Mouse (Mus musculus): ENCODE measurements around the gene Banp.

Gene Banp

DNA sequence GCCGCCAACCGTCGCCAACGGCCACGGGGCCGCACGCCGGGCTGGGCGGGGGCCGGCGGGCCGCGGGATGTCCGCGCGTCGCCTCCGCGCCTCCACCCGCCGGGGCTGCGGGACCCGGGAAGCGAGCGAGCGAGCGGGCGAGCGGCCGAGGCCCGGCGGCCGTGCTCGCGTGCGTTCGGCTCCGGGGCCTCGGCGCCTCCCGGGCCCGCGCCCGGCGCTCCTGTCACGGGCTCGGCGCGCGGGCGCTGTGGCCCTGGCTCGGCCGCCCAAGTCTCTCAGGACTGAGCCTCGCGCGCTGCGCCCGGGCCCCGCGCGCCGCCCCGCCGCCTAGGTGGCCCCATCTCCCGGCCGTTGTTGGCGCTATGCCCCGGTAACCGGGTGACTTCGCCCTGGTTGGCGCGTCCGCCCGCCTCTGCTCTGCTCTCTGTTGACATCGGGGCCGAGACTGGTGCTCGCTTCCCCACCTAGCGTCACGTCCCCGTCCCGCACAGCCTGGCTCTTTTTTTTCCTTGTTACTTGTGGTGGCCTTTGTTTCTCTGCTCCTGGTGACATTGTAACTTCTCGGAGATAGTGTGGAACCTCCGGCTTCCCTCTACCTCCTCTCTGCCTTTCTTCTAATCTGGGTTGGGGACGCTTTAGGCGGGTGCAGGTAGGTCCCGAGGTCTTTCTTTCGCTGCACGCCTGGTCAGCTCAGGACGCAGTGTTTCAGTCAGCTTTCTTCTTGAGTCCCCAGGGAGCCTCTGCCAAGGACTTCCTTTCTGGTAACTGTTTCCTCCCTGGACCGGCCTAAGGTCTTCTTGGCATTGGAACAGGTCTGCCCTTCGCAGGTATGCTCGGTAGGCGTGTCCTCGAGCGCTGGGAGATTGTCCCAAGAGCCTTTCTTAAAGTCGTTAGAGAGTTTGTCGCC is 1.5 kb downstream of the Banp start:
- peak; percentile 82 for DNase-seq (ENCODE audit: low read depth, low spot score)

DNA sequence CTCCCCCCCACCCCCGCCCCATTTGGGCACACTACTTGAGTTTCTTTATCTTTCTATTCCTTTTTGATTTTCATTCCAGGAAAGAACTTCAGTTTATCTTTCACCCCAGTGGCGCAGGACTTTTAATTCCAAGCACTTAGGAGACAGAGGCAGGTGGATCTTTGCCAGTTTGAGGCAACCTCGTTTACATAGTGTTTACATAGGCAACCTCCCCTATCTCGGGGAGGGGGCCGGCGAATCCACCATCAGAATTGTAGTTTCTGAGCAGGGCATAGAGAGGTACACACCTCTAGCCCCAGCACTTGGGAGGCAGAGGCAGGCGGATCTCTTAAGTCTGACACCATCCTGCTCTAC is 2.1 kb downstream of the Banp start:
- no peak for DNase-seq (ENCODE audit: low read depth, low spot score)

DNA sequence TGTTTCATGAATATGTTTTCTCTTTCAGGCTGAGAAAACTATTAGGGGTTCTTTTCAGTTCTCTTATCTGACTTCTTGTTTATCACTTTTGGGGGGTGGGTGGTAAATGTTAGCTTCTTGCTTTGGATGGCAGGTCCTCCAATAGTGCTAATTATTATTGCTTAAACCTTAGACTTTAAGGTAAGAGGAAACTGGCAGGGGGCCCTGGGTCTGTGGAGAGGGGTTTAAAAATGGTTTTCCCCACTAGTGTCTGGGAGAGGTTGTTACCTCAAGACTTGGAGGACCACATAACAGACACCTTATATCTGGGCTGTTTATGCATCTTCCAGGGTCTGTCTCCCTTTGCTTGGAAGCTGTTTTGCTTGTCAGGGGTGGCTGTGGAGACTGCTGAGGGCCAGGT is 2.6 kb downstream of the Banp start:
- DNase-seq (ENCODE audit: low read depth, low spot score): no peak

DNA sequence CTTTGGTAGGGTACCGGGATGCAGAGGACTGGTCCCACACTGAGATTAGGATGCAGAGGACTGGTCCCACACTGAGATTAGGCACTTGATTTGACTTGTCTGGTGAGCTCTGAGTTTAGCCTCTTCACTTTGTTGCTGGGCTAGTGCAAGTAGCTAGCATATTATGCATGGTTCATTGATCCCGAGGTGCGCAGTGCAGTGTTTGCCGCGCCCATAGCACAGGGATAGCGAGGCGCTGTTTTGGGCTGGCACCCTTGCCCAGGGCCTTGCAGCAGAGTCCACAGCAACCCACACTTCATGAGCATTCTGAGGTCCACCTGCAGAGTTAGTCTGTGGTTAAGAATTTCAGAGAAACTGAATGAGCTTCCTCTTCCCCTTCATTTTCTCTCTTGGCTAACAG is 3.2 kb downstream of the Banp start:
- no peak for DNase-seq (ENCODE audit: low read depth, low spot score)

DNA sequence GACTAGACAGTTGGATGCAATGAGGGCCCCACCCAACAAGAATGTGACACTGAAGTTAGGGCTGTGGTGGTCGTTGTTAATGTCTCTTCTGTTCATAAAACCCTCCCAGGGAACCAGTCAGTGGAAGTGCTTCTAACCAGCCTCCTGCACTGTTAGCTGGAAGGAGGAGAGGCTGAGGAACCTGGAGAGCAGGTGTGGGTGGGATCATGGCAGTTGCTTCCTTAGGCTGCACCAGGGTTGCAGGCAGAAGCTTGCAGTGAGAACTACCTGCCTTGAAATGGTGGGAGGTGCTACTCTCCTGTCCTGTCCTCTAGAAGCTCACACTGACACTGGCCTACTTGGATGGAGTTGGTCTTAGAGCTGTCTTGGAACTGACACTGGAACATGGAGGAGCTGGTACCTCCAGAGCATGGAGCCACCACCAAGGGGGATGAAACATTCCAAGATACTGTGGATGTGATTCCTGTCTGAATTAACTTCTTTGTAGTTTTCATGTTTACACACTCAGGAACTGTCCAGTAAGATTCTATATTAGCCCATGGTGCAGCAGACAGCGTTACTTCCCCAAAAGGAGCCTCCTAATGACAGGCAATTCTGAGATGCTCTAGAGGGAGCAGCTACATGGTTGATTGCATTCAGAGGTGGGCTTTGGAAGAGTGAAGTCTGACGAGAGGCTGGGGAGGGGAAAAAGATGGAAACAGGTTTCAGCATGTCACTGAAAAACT is 4.4 kb downstream of the Banp start:
- no peak for DNase-seq (ENCODE audit: low read depth, low spot score)

DNA sequence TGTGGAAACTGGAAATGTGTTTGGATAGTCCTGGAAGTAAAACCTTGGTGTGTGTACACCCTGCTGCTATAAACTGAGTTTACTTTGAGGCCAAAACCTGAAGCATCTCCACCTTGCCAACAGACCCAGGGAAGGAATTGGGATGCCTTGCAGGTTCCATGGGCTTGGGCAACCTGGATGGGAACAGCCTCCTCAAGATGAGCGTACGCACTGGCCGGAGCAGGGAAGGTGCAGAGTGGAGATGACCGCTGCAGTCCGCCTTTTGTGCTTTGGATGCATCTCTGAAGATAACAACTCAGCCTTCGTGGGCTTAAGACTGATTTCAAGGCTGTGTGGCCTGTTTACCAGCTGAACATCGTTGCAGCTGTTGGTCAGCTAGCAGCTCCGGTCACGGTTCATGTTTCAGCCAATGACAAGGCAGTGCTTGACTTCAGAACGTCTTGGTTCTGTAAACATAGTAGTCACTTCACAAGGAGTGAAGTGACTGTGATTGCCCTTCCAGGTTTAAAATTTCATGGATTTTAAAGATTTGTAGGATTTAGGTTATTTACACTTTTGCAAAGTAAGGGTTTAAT is 5.5 kb downstream of the Banp start:
- DNase-seq (ENCODE audit: low read depth, low spot score): no peak

DNA sequence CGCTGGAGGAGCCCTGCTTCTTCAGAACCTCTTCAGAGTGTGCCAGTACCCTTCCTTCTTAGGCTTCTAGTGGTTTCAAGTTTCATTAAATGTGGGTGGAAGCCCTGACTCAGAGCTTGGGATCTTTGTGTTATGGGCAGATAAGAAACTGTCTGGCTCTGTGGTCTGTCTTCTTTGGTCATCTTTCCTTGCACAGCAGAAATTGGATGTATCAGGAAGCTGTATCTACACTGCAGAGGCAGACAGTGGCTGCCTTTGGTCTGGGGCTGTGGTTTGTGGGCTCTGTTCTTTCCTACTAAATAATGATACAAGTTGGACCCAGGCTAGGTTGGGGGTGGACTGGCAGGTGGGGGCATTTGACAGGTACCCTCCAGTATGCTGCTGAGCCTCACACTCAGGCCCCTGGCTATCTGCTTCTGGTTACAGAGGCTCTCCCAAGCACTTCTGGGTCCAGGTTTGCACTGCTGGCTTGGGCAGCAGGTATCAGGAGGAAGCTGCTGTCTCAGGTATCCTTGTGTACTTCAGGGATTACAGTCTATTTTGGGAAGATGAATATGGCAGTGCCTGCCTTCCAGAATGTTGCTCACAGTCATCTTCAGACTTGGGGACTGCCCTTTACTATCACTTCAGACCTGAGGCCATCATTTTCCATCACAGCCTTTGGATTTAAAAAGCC is 6.4 kb downstream of the Banp start:
- DNase-seq (ENCODE audit: low read depth, low spot score): no peak

DNA sequence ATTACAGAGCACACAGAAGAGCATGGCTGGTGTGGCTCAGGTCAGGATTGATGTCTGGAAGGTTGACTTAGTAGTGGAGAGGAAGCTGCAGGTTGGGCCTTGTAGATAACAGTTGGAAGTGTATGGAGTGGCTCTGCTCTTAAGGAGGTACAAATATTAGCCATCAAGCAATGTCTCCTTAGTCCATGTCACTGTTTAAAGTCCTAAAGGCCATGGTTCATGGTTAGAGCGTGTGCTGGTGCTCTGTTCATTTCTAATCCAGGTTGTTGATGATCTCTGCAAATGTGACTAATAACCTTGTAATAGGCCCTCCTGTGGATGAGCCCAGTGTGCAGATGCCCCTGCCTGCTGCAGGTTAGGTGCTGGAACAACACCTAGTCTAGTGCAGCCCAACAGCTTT is 8.8 kb downstream of the Banp start:
- no peak for DNase-seq (ENCODE audit: low read depth, low spot score)

DNA sequence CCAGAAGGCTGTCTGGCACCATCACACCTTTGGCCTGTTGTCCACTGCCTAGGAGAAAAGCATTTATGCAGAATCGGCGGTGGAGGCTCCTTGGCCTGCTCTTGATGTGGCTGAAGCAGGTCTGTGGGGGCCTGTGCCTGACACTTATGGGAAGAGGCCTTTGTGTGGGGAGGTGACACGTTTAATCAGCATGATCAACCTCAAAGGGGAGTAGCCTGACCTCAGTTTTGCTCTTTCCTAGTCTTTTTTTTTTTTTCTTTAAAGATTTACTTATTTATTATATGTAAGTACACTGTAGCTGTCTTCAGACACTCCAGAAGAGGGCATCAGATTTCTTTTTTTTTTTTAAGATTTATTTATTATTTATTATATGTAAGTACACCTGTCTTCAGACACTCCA is 13.3 kb downstream of the Banp start:
- no peak for DNase-seq (ENCODE audit: low read depth, low spot score)

DNA sequence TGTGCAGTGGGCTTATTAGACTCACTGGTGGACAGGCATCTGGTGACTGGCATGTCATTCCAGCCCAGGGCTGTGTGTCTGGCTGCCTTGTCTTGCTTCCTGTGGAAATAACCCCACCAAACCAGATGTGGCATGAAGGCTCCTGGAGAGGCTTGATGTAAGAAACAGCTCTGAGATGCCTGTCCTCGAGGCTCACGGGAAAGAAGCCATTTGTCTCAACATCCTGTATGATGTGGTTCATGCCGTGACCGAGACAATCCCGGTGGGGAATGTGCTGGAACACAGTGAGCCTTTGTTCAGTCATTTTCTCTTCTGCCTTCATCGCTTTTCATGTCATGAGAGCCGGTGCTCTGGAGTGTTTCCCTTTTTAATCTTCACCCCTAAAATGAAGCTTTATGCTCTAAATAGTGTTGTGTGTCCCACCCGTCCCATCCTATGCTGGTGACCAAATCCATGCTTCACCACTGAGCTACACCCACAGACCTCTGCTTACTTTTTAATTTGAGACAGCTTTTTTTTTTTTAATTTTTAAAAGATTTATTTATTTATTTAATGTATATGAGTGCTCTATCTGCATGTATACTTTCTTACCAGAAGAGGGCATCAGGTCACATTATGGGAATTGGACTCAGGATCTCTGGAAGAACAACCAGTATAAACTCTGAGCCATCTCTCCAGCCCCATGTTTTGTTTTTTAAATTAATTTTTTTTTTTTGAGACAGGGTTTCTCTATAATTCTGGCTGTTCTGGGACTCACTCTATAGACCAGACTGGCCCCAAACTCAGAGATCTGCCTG is 15.4 kb downstream of the Banp start:
- no peak for DNase-seq (ENCODE audit: low read depth, low spot score)

DNA sequence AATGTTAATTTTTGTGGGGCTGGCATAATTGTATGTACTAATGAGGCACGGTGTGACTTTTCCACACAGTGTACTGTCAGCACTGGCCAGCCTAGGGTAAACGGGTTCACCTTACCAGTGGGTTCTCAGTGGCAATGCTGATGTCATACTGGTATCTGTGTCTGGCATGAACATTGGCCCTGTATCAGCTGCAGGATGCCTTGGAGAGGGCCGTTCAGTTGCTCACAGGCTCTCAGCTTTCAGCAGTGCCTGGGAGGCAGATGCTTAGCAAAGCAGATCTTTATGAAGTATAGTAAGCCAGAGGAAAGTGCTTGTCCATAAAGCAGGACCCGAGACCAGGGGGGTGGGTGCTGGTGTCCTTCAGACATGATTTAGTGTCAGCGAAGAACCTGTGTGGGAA is 16.6 kb downstream of the Banp start:
- DNase-seq (ENCODE audit: low read depth, low spot score): no peak

DNA sequence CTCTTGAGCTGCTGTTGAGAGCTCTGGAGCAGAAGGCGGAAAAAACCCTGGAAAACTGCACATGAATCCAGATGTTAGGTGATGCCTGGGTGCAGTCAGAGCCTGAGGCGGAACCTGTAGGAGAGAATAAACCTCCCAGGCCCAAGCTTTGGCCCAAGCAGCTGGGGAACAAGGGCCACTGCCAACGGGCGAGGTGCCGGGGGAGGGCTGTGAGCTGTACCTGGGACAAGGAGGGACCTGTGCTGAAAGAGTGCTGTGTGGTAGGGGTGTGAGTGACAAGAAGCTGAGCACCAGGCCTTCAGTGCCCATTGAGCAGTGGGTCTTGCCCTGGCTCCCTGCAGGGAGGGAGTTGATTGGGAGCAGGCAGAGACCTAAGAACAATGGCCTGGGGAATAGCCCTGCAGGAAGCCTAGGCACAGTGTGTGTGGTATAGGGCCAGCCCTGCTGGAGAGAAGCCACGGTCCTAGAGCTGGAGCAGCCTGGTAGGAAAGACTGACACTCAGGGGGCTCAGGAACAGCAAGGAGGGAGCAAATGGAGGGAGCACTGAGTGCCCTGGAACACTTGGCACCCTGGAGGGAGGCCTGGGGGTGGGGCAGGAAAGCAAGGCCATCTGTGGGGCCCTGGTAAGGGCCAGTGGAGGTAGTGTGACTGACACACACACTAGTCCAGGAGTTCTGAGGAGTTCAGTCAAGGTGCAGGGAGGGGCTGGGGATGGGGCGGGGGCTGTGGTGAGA is 17.3 kb downstream of the Banp start:
- DNase-seq (ENCODE audit: low read depth, low spot score): peak; percentile 70

DNA sequence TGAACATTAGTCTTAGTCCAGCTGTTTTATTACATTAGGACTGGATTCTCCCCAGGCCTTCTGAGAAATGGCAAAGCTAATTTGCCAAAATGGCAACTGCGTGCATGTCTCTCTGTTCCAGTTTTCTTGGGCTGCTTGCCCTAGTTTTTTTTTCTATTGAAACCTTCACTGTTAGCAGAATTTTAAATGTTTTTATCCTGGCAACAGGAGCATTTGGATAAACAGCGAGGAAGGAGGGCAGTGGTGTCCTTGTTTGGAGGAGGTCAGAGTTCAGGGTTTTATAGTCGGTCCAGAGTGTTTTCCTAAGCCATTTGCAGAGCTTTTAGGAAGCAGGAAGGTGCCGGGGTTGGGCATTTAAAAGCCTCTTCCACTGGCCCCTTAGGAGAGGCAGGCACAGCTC is 18.4 kb downstream of the Banp start:
- no peak for DNase-seq (ENCODE audit: low read depth, low spot score)

DNA sequence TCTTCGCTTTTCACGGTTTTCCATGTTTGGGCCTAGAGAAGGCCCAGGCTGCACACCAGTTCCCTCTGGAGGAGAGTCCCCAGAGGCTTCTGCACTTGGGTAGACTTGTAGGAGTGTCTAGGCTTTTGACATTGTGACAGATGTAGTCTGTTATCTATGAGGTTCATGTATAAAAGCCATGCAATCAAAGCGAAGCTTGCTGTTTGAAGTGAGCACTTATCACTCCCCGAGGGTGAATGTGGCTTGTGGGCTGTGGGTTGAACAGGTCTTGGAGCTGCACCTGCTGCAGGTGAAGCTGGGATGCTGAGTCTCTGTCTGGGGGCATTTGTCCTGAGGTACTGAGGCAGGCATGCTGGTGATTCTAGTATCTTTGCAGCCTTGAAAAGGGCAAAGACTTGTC is 19.0 kb downstream of the Banp start:
- no peak for DNase-seq (ENCODE audit: low read depth, low spot score)

DNA sequence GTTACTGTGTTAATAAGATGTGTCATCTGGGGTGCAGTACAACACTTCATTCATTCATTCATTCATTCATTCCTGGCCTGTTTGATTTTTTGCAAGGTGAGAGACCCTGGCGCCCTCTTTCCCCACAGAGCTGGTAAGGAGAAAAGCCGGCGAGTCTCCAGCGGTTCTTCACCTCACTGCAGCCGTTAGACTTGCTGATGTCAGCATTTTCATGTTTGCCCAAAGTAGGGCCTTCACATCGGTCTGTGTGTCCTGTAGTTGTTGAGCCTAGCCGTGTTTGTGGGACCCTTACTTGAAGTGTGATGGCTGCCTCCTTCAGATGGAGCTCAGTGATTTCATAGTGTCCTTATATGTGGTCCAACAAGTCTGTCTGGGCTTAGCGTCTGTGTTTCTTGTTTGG is 20.7 kb downstream of the Banp start:
- no peak for DNase-seq (ENCODE audit: low read depth, low spot score)

DNA sequence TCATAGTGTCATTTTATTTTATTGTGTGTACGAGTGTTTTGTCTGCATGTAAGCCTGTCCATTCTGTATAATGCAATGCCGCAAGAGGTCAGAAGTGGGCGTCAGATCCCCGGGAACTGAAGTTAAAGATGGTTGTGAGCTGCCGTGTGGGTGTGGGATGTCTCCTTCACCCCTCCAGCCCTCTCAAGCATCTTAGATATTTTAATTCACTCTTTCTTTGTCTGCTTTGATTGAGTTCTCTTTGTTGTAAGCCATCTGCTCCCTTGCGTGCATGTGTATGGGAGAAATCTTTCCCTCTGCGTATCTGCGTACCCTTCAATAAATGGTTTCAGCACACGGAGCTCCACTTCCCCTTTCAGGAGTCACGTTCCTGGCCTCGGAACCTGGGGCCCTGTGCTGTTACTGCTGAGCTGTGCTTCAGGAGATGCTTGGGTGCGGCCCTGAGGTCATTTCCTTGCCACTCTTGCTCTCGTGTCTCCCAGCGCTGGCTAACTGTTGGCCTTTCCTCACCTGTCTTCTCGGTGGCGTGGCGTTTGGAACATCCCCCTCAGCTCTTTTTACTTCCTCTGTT is 22.0 kb downstream of the Banp start:
- peak; percentile 63 for DNase-seq (ENCODE audit: low read depth, low spot score)

DNA sequence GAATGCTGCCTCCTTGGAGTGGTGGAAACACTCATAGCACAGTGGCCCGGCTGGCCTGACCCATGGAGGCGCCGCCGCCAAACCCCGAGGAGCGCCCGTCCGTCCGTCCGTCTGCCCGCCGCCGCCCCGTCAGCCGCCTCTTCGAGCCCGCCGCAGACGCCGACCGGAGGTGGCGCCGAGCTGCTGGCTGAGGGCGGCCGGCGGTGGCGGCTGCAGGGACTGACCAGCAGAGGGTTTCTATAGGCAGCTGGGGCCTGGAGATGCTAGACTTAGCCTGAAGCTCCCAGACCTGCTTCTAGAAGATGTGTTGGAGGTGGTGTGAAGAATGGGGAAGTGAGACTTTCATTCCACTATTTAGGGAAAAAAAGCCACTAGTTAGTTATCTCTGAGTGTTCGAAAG is 24.4 kb downstream of the Banp start:
- DNase-seq (ENCODE audit: low read depth, low spot score): peak; percentile 25

DNA sequence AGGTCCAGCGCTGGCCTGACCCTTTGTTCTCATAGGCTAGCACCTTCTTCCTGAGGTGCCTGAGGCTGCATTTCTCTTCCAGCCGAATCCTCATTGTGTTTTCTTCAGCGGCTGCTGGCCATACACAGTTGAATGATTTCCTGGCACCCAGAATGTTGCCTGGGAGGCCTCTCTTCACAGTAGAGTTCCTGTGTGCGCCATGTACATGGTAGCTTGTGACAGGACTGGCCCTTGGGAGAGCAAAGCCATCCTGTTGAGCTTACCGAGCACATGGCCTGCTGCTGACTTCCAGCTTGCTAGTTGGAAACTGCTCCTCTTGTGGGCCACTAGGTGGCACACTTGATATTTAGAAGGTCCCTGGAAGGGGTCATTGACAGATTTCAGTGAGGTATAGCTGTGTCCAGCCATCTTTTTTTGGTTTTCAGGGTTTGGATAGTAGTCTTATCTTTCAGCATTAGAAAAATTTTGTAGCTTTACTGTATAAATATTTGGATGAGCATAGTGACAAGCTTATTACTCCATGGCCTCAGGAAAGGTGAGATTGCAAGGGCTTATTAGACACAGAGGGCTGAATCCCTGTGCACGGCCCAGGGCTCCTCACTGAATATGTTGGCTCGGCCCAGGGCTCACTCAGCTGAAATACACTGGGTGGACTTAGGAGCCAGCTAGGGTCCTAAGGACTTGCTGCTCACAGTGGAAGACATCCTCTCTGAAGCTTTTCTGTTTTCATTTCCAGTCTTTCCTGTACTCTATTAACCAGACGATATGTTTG is 28.5 kb downstream of the Banp start:
- DNase-seq (ENCODE audit: low read depth, low spot score): peak; percentile 74

DNA sequence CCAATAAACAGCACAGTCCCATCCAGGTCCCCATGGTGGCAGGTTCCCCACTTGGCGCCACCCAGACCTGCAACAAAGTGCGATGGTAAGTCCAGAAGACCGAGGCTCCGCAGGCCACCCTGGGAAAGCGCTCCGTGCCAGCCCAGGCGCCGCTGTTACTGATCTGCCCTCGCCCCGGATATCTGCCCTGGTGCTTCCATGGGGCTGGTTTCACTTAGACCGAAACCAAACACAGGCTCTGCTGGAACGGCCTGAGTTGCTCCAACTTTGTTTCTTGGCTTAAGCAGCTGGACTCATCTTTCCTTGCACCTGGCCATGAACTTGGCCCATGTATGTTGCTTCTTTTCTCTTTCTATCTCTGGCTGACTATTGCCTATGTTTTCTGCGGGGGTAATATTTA is 29.1 kb downstream of the Banp start:
- DNase-seq (ENCODE audit: low read depth, low spot score): no peak
